Mouse (Mus musculus): Measurements from ENCODE around the gene Aox1.
A peak's percentile ranks its signal among the peaks of the same experiment; 100 is the strongest.
"Not testable (repeated sequence)": the region's sequence is repeated elsewhere in the genome, so short reads cannot be mapped to it uniquely, and the experiment has no call there.

Aox1 gene

GRCm38 (mm10) chr1:58029636-58030117, at the start of gene Aox1:
Aox1 (plus strand) TSS chr1:58029931.
- DNase-seq: peak; percentile 62

- no peak for DNase-seq
Observed at GRCm38 (mm10) chr1:57989052-57989600, 40.6 kb upstream of the Aox1 start.

GRCm38 (mm10) chr1:57991277-57991676, 38.5 kb upstream of the Aox1 start:
- DNase-seq: no peak

GRCm38 (mm10) chr1:57995432-57996132, 34.1 kb upstream of the Aox1 start, which contains the start of gene Sgo2a:
Sgo2a (plus strand) TSS chr1:57995971.
- peak; percentile 99 for DNase-seq

- DNase-seq: no peak
Observed at GRCm38 (mm10) chr1:57996133-57996615, 33.6 kb upstream of the Aox1 start.

- no peak for DNase-seq
Observed at GRCm38 (mm10) chr1:57998146-57998545, 31.6 kb upstream of the Aox1 start.

GRCm38 (mm10) chr1:58006388-58006787, 23.3 kb upstream of the Aox1 start:
- not testable (repeated sequence) for DNase-seq

- no peak for DNase-seq
Observed at GRCm38 (mm10) chr1:58018856-58019255, 10.9 kb upstream of the Aox1 start, which contains the start of gene Kctd18. Kctd18 (minus strand) TSS chr1:58018956.

GRCm38 (mm10) chr1:58027707-58028106, 2.0 kb upstream of the Aox1 start:
- no peak for DNase-seq

GRCm38 (mm10) chr1:58030156-58030871, 583 bp downstream of the Aox1 start:
- peak; percentile 45 for DNase-seq

GRCm38 (mm10) chr1:58031160-58031769, 1.5 kb downstream of the Aox1 start:
- DNase-seq: peak; percentile 79

- not testable (repeated sequence) for DNase-seq
Observed at GRCm38 (mm10) chr1:58037306-58037705, 7.6 kb downstream of the Aox1 start.

GRCm38 (mm10) chr1:58045076-58045475, 15.3 kb downstream of the Aox1 start:
- no peak for DNase-seq

- DNase-seq: no peak
Observed at GRCm38 (mm10) chr1:58045546-58045945, 15.8 kb downstream of the Aox1 start.

GRCm38 (mm10) chr1:58046721-58047290, 17.1 kb downstream of the Aox1 start:
- DNase-seq: no peak

- no peak for DNase-seq
Observed at GRCm38 (mm10) chr1:58049126-58049525, 19.4 kb downstream of the Aox1 start.

- no peak for DNase-seq
Observed at GRCm38 (mm10) chr1:58055598-58055997, 25.9 kb downstream of the Aox1 start.

- no peak for DNase-seq
Observed at GRCm38 (mm10) chr1:58056074-58056807, 26.5 kb downstream of the Aox1 start.

GRCm38 (mm10) chr1:58056939-58057338, 27.2 kb downstream of the Aox1 start:
- DNase-seq: no peak

- no peak for DNase-seq
Observed at GRCm38 (mm10) chr1:58058846-58059245, 29.1 kb downstream of the Aox1 start.

GRCm38 (mm10) chr1:58062131-58062530, 32.4 kb downstream of the Aox1 start:
- no peak for DNase-seq

GRCm38 (mm10) chr1:58065151-58065550, 35.4 kb downstream of the Aox1 start:
- DNase-seq: no peak
